Mouse (Mus musculus) heart, postnatal 0 days (tissue): ENCODE data around the gene Rhoj. TPM values are rescaled to one million over a fixed set of nuclear protein-coding genes. Genes with fewer than 3 reads are reported as not detected.

Source experiments
- ATAC-seq: fragments of 200-750 bp; cut with Nextera tagmentation; 2 replicates; pipeline ENCODE4 v1.8.0; 2017; ENCODE audit warnings: low read depth, moderate number of reproducible peaks, moderate library complexity; ENCODE audit not compliant: insufficient read depth
- DNase-seq: peaks from one replicate; pipeline ENCODE4 v3.0.0-alpha.2; 2016; ENCODE audit warnings: low spot score
- H3K27ac ChIP-seq: fragments of 300-500 bp; sonication (generic); 2 replicates; pipeline ENCODE4 v1.5.1; 2014; ENCODE audit warnings: low read depth, mild to moderate bottlenecking
- H3K27me3 ChIP-seq: fragments of 300-500 bp; sonication (generic); 2 replicates; pipeline ENCODE4 v1.6.1; 2014; ENCODE audit warnings: low read length, mixed read lengths; ENCODE audit not compliant: control insufficient read depth, insufficient read depth
- H3K36me3 ChIP-seq: fragments of 300-500 bp; sonication (generic); replicated peaks from 2 replicates; pipeline ENCODE4 v1.6.1; 2014; ENCODE audit warnings: low read length, mixed read lengths; ENCODE audit not compliant: control insufficient read depth, insufficient read depth
- H3K4me1 ChIP-seq: fragments of 300-500 bp; sonication (generic); 2 replicates; pipeline ENCODE4 v1.6.1; 2014; ENCODE audit warnings: antibody characterized with exemption; ENCODE audit not compliant: control insufficient read depth, insufficient read depth
- H3K4me2 ChIP-seq: fragments of 300-500 bp; sonication (generic); 2 replicates; pipeline ENCODE4 v1.6.1; 2014; ENCODE audit warnings: low read depth, mild to moderate bottlenecking, low read length, moderate library complexity
- H3K4me3 ChIP-seq: fragments of 300-500 bp; sonication (generic); 2 replicates; pipeline ENCODE4 v1.5.1; 2014; ENCODE audit warnings: low read depth, low read length
- H3K9ac ChIP-seq: fragments of 300-500 bp; sonication (generic); replicated peaks from 2 replicates; pipeline ENCODE4 v1.6.1; 2014; ENCODE audit warnings: low read depth, low read length, mixed read lengths
- H3K9me3 ChIP-seq: fragments of 300-500 bp; sonication (generic); replicated peaks from 2 replicates; pipeline ENCODE4 v1.6.1; 2016; ENCODE audit warnings: low read length; ENCODE audit not compliant: control insufficient read depth
- CTCF ChIP-seq: IDR thresholded peaks from 2 replicates; pipeline ENCODE4 v1.5.1; 2016; ENCODE audit warnings: antibody characterized with exemption, control low read depth, low read depth
- EP300 ChIP-seq: IDR thresholded peaks from 2 replicates; pipeline ENCODE4 v1.6.1; 2016; ENCODE audit warnings: antibody characterized with exemption, low read depth
- WGBS: fragments of 180-500 bp; shearing (Covaris S2); extraction: QIAGEN DNeasy Blood & Tissue Kit; methylation state at CpG from one replicate; pipeline ENCODE4 v1.1.7; 2014; 5-methylcytosine and 5-hydroxymethylcytosine counted together
- polyA plus RNA-seq: library from polyadenylated mRNA; unstranded; fragments of >200 nt; fragmentation: Nextera tagmentation; extraction: Ambion mirVana; gene quantifications from 2 replicates; pipeline ENCODE4 v1.2.1, GENCODE M21; 2015
- total RNA-seq: library from RNA; depleted of rRNA; stranded (reverse); fragments of >200 nt; gene quantifications from 2 replicates; pipeline ENCODE4 v1.2.3, GENCODE M21; 2014; ENCODE audit warnings: low replicate concordance; rRNA removed

Gene Rhoj
- total RNA-seq (107 and 146 TPM in 2 replicates), polyA plus RNA-seq (42.9 TPM in 2 replicates)

DNA sequence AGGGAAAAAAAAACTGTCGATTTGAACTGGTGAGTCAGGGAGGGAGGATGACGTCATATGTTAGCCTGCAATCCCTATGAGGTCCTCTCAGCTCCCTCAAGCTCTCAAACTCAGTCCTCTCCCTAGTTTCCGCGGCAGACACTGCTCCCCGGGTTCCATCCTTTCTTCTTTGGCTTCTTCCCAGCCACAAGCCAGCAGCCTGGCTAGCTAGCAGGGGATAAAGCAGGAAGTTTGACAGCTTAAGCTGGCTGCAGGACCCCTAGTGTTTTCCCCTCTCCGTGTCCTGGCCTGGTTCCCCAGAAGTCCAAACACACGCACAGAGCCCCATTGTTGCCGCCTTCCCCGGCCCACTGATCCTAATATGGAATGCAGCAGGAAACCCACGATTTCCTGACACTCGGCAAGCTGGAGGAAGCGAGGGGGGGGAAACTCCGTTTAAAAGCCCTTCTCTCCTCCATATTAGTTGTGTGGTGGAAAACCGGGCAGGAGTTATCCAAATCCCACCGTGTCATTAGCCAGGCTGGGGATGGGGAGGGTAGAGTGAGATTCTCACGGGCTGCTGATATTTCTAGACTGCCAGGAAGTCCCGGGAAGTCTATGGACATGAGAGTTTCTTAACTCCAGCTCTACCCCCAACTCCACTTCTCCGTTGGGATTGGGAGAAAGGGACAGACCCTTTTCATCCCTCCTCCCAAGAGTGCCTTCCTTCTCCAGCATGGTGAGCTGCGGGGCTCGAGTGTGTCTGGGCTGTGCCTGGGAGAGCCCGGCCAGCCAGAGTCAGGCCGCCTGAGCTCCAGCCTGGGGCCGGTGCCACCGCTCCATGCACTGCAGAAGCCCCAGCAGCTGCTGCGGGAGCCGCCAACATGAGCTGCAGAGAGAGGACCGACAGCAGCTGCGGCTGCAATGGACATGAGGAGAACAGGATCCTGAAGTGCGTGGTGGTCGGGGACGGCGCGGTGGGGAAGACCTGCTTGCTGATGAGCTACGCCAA, at the start of gene Rhoj:
TSS of gene Rhoj (plus strand) at position 362 of the 991 bp plus-strand sequence.
- peak; percentile 72 for ATAC-seq
- under 1% methylated on average over 34 of the region's 34 CpGs for WGBS
- peaks cover 16% of the 10 kb centered on the region; the same call in 1 of the 2 replicates for H3K27me3 ChIP-seq

GRCm38 (mm10) chr12:75271726-75272125, 36.4 kb upstream of the Rhoj start:
- TF ChIP-seq EP300 (no peak), CTCF (no peak)

More for the DNA sequence above, at the start of gene Rhoj:
- peak within 1 kb of the TSS; percentile 96 for H3K27ac ChIP-seq
- peak; percentile 83 for DNase-seq
- H3K36me3 ChIP-seq: no peaks in the 10 kb centered on the region
- H3K9ac ChIP-seq: peak within 1 kb of the TSS; percentile 76
- peak within 1 kb of the TSS; percentile 73 for H3K4me3 ChIP-seq
- H3K4me1 ChIP-seq: no peaks in the 10 kb centered on the region; the same call in 1 of the 2 replicates
- no peaks in the 10 kb centered on the region for H3K9me3 ChIP-seq
- peak within 1 kb of the TSS; percentile 91 for H3K4me2 ChIP-seq
- TF ChIP-seq EP300 (peak; percentile 44; the same call in 1 of the 2 replicates), CTCF (no peak)

DNA sequence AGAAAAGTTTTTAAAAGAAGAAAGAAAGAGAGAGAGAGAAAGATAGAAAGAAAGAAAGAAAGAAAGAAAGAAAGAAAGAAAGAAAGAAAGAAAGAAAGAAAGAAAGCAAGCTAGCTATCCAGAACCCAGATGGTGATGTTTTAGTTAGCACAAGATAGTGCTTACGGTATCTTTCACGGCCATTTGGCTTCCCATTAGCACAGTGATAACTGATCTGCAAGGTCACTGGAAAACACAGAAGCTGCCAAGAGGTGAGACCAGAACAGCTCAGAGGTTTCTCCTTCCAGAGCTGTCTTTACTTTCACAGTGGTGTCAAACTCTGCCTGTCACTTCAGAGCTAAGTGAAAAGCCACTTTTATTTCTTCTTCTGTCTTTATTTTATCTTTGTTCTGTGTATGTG, 32.4 kb upstream of the Rhoj start:
- H3K9ac ChIP-seq: no peak overlapping the region
- WGBS: 28% methylated on average over 2 of the region's 2 CpGs
- no peaks in the 10 kb centered on the region for H3K36me3 ChIP-seq

More at GRCm38 (mm10) chr12:75271726-75272125, 36.4 kb upstream of the Rhoj start:
- Histone ChIP-seq H3K9ac (no peak overlapping the region), H3K9me3 (no peaks in the 10 kb centered on the region), H3K27ac (no peak overlapping the region), H3K36me3 (no peaks in the 10 kb centered on the region), H3K4me1 (no peaks in the 10 kb centered on the region), H3K4me3 (no peak overlapping the region), H3K4me2 (no peak overlapping the region), H3K27me3 (no peaks in the 10 kb centered on the region)
- no peak for DNase-seq
- 26% methylated on average over 4 of the region's 4 CpGs for WGBS
- no peak for ATAC-seq

GRCm38 (mm10) chr12:75277425-75277824, 30.7 kb upstream of the Rhoj start:
- Histone ChIP-seq H3K27me3 (no peaks in the 10 kb centered on the region), H3K9ac (no peak overlapping the region), H3K9me3 (no peaks in the 10 kb centered on the region), H3K4me1 (peaks cover under 1% of the 10 kb centered on the region; the same call in 1 of the 2 replicates), H3K4me3 (no peak overlapping the region), H3K27ac (no peak overlapping the region), H3K36me3 (no peaks in the 10 kb centered on the region), H3K4me2 (no peak overlapping the region)
- TF ChIP-seq EP300 (no peak), CTCF (no peak)
- ATAC-seq (no peak), DNase-seq (no peak)
- WGBS: 82% methylated on average over 2 of the region's 2 CpGs

More for the DNA sequence above, 32.4 kb upstream of the Rhoj start:
- ATAC-seq (no peak), DNase-seq (no peak)
- H3K4me3 ChIP-seq: no peak overlapping the region
- H3K27ac ChIP-seq: no peak overlapping the region
- no peaks in the 10 kb centered on the region for H3K9me3 ChIP-seq
- no peaks in the 10 kb centered on the region for H3K4me1 ChIP-seq
- TF ChIP-seq EP300: no peak
- TF ChIP-seq CTCF: no peak
- no peaks in the 10 kb centered on the region for H3K27me3 ChIP-seq
- H3K4me2 ChIP-seq: no peak overlapping the region

DNA sequence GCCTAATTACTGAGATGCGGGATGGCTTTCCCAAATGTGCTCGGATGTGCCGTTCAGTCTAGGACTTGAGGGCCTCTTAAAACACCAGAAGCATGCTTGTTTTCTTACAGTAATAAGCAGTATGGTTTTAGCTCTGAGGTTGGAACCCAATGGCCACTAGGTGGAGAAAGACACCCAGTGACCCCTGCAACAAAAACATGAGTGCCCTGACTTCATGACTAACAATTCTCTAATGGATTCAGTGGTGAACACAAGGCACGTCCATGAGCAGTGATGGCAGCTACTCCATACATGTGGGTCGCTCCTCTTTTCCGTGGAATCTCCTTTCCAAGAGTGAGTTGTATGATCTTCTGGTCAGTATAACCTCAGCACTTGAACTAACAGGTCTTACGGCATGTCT, 27.6 kb upstream of the Rhoj start:
- ATAC-seq (no peak), DNase-seq (peak; percentile 36)
- Histone ChIP-seq H3K27ac (no peak overlapping the region), H3K36me3 (no peaks in the 10 kb centered on the region), H3K4me1 (peaks cover 14% of the 10 kb centered on the region), H3K9me3 (no peaks in the 10 kb centered on the region), H3K9ac (no peak overlapping the region), H3K27me3 (no peaks in the 10 kb centered on the region), H3K4me3 (no peak overlapping the region), H3K4me2 (no peak overlapping the region)
- TF ChIP-seq EP300: no peak
- TF ChIP-seq CTCF: peak; percentile 72
- WGBS: 57% methylated on average over 7 of the region's 7 CpGs
